ENCODE assay signal across 8 mouse cellular contexts in the genomic region with DNA sequence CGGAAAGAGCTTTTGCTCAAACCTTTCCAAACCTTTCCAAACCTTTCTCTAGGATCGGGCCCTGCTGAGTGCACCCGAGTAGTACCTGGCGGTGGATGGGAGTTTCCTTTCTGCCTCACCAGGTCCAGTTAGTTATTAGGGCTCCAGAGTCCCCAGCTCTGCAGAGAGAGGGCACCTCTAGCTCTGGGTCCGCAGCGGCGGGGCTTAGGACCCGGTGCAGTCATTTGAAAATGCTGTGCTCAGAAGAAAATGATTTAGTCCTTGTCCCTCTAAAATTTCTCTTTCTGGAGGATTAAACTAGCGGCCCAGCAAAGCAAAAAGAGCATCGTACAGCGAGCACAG. TPM values are rescaled to one million over a fixed set of nuclear protein-coding genes. Genes with fewer than 3 reads are reported as not detected.
DNase-seq lines count a peak whose midpoint lies in the region; ATAC-seq and TF ChIP-seq lines count a peak whose summit lies in the region.

No protein-coding gene starts in this region.

- H3K4me1 ChIP-seq in heart, embryonic 13.5 days = peaks cover 6% of the 10 kb centered on the region; the same call in 1 of the 2 replicates
- H3K4me1 ChIP-seq in embryonic fibroblast, embryonic 13.5 days (ENCODE audit: control insufficient read depth, insufficient read depth, low read length) = no peaks in the 10 kb centered on the region
- no peaks in the 10 kb centered on the region; the same call in 1 of the 2 replicates for H3K4me1 ChIP-seq in limb, embryonic 12.5 days (replicated peaks)
- H3K4me1 ChIP-seq in olfactory bulb, adult 2 months (ENCODE audit: control insufficient read depth, insufficient read depth, low read length) = 0 out of 2 replicates have a peak, but pooled peaks cover 3% of the 10 kb centered on the region

- TF ChIP-seq POLR2A in embryonic fibroblast, embryonic 13.5 days (IDR thresholded peaks at IDR 0.05; ENCODE audit: low read depth, low read length) = no peak
- TF ChIP-seq POLR2A in olfactory bulb, adult 2 months (IDR thresholded peaks at IDR 0.05; ENCODE audit: insufficient read depth, low read depth, low read length) = no peak

- H3K27me3 ChIP-seq in heart, embryonic 13.5 days (replicated peaks) = peaks cover 45% of the 10 kb centered on the region
- peaks cover 41% of the 10 kb centered on the region for H3K27me3 ChIP-seq in limb, embryonic 12.5 days

- WGBS in heart, embryonic 13.5 days = 9% methylated on average over 11 of the region's 11 CpGs
- WGBS in limb, embryonic 12.5 days = 4% methylated on average over 11 of the region's 11 CpGs
- WGBS in olfactory bulb, adult 2 months = 3% methylated on average over 11 of the region's 11 CpGs

- H3K36me3 ChIP-seq in heart, embryonic 13.5 days = no peaks in the 10 kb centered on the region
- H3K36me3 ChIP-seq in limb, embryonic 12.5 days = no peaks in the 10 kb centered on the region

- H3K9me3 ChIP-seq in heart, embryonic 13.5 days = no peaks in the 10 kb centered on the region
- no peaks in the 10 kb centered on the region for H3K9me3 ChIP-seq in limb, embryonic 12.5 days

- no peak overlapping the region for H3K27ac ChIP-seq in heart, embryonic 13.5 days (replicated peaks)
- no peak overlapping the region for H3K27ac ChIP-seq in embryonic fibroblast, embryonic 13.5 days (ENCODE audit: insufficient read depth, low read length)
- H3K27ac ChIP-seq in limb, embryonic 12.5 days = no peak overlapping the region
- H3K27ac ChIP-seq in olfactory bulb, adult 2 months (ENCODE audit: insufficient read depth, low read depth, low read length) = peak overlapping the region; percentile 90

- peak overlapping the region; percentile 99 for H3K4me2 ChIP-seq in heart, embryonic 13.5 days
- H3K4me2 ChIP-seq in limb, embryonic 12.5 days = peak overlapping the region; percentile 99

- no peak for TF ChIP-seq CTCF in embryonic fibroblast, embryonic 13.5 days (IDR thresholded peaks at IDR 0.05; ENCODE audit: borderline replicate concordance, insufficient read depth, low read length)
- TF ChIP-seq CTCF in olfactory bulb, adult 2 months (IDR thresholded peaks at IDR 0.05; ENCODE audit: insufficient read depth, low read depth, low read length) = no peak

- H3K4me3 ChIP-seq in heart, embryonic 13.5 days = peak overlapping the region; percentile 70
- peak overlapping the region; percentile 54 for H3K4me3 ChIP-seq in embryonic fibroblast, embryonic 13.5 days (ENCODE audit: insufficient read depth, low read length)
- H3K4me3 ChIP-seq in limb, embryonic 12.5 days (replicated peaks) = peak overlapping the region; percentile 65
- peak overlapping the region; percentile 84 for H3K4me3 ChIP-seq in olfactory bulb, adult 2 months (ENCODE audit: insufficient read depth, low read depth, low read length)

- ATAC-seq in heart, embryonic 13.5 days (ENCODE audit: extremely low read depth, insufficient number of reproducible peaks, low FRiP score, low TSS enrichment) = no peak
- no peak for ATAC-seq in limb, embryonic 12.5 days (ENCODE audit: insufficient number of reproducible peaks, insufficient read depth, low FRiP score, low TSS enrichment, low read depth)

- no peak for DNase-seq in heart, adult 9 months (ENCODE audit: low spot score in 2 of 2)
- DNase-seq in Muller cell, postnatal 12 days (ENCODE audit: inconsistent ontology term) = peak; percentile 34
- DNase-seq in adrenal gland, adult 8-10 months = no peak
- DNase-seq in adrenal gland, postnatal 25 days = no peak

- peak overlapping the region; percentile 78 for H3K9ac ChIP-seq in heart, embryonic 13.5 days
- H3K9ac ChIP-seq in limb, embryonic 12.5 days (replicated peaks) = peak overlapping the region; percentile 69

RNA-seq across cellular contexts. Expression of a gene that starts 1.3 kb away (rescaled TPM):
- 1.6 and 1.9 TPM in 2 replicates for polyA plus RNA-seq in heart, embryonic 13.5 days (2015; fragmentation: Nextera tagmentation; extraction: Ambion mirVana)
- polyA plus RNA-seq in embryonic fibroblast, embryonic 13.5 days (2011; ENCODE audit: insufficient read length, low read depth, missing spikeins) = 0.75 and 1.5 TPM in 2 replicates
- polyA plus RNA-seq in limb, embryonic 12.5 days (2016; fragmentation: Nextera tagmentation; extraction: Ambion mirVana) = 2.4 and 2.9 TPM in 2 replicates
- polyA plus RNA-seq in olfactory bulb, adult 2 months (2012; ENCODE audit: insufficient read depth, insufficient read length, low replicate concordance, missing spikeins) = not detected in 2 replicates
- 1 to 10 TPM; 3.9 to 5.9 (median 4.6) TPM for total RNA-seq in adrenal gland, adult 8-10 months (2022)
- total RNA-seq in adrenal gland, postnatal 25 days (2021) = 1.4 and 1.6 TPM in 2 replicates
